Mouse (Mus musculus): ENCODE results near the gene Siae.

Siae gene

DNA sequence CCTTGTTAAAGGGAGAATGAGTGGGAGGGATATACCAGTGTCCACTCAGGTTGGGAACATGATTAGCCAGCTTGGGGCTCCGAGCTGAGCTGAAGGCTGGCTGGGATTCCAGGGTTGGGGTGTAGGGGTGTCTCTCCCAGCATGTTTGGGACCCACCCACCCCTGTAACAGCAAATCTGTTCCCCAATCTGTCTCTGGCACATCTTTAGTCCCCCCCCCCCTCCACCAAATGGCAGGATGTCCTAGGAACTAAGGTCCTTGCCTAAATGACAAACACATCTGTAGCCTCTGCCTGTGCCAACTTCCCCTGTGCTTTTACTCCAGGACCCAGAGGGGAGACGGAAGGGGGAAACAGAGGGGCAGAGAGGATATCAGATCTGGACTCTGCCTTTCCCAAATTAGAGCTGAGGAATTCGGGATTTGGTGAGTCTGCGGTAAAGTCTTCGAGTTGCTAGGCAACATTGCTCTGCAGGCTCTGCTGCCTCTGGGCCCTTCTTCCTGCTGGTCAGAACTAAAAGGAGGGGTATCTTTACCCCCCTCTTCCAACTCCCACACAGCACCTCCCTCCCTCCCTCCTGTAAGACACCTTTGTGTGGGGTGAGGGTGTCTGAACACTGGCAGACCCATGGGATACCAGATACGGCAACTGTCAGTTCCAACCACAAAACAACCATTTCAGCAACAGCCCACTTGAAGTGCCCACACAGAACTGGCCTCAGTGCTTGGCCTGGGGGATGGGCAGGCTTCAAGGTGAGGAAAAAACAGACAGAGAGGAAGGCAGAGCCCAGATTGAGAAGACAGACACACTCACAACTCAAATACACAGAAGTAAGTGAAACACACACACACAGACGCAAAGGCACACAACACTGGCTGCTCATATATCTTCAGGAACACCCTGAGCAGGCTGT is at the start of gene Siae:
Siae (plus strand) TSS at position 861 of the 911 bp plus-strand sequence.
- DNase-seq (ENCODE audit: low spot score) = no peak

DNA sequence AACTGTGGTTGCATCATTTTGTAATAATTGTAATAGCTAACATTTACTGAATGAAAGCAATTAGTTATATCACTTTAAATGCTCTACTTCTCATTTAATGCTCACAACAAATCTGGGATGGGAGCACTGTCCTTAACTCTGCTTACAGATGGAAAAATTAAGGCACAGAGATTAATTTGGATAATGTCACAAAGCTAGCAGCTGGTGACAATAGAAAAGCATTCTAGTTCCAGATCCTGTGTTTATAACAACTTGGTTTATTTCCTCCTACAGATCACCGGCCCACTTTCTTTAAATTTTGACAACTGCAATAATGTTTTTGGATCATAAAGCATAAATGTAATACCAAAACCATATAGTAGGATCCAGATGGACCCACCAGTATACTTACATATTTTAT is 49.5 kb upstream of the Siae start:
- DNase-seq (ENCODE audit: low spot score) = no peak

GRCm38 (mm10) chr9:37512097-37512496 is 43.4 kb upstream of the Siae start:
- DNase-seq (ENCODE audit: low spot score) = no peak

GRCm38 (mm10) chr9:37514456-37514855 is 41.0 kb upstream of the Siae start:
- no peak for DNase-seq (ENCODE audit: low spot score)

GRCm38 (mm10) chr9:37517467-37517866 is 38.0 kb upstream of the Siae start:
- no peak for DNase-seq (ENCODE audit: low spot score)

GRCm38 (mm10) chr9:37518991-37519390 is 36.5 kb upstream of the Siae start:
- no peak for DNase-seq (ENCODE audit: low spot score)

DNA sequence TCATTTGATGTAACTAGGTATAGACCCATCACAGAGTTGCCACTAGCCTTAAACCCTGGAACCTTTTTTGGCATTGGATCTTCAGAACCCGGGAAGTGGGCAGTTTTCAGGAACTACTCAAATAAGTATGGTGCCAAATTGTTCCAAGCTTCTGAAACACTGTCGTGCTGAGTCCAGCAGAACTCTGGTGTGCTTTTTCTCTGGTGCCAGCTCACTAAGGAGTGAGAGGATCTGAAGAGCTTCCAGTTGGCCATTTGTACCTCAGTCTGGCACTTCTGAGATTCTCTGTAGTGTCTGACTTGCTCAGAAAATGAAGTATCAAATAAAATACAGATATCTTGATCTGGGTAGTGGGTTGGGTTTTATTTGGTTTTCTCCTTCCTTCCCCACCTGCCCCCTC is 35.5 kb upstream of the Siae start:
- no peak for DNase-seq (ENCODE audit: low spot score)

DNA sequence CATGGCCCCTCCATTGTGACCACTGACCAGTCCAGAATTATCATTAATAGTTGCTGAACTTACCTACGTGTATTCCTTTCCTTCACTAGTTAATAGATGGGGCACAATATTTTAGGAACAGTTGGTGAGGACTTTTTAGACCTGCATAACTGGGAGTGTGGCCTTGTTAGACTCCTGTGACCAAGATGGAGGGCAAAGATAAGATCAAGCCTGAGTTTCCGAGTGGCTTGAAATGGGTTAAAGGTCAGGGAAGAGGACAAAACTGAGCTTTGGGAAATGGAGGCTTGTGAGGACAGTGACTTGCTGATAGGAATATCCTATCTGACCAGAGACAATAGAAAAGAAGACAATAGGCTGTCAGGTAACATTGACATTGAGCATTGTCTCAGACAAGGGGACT is 30.0 kb upstream of the Siae start:
- DNase-seq (ENCODE audit: low spot score) = no peak

DNA sequence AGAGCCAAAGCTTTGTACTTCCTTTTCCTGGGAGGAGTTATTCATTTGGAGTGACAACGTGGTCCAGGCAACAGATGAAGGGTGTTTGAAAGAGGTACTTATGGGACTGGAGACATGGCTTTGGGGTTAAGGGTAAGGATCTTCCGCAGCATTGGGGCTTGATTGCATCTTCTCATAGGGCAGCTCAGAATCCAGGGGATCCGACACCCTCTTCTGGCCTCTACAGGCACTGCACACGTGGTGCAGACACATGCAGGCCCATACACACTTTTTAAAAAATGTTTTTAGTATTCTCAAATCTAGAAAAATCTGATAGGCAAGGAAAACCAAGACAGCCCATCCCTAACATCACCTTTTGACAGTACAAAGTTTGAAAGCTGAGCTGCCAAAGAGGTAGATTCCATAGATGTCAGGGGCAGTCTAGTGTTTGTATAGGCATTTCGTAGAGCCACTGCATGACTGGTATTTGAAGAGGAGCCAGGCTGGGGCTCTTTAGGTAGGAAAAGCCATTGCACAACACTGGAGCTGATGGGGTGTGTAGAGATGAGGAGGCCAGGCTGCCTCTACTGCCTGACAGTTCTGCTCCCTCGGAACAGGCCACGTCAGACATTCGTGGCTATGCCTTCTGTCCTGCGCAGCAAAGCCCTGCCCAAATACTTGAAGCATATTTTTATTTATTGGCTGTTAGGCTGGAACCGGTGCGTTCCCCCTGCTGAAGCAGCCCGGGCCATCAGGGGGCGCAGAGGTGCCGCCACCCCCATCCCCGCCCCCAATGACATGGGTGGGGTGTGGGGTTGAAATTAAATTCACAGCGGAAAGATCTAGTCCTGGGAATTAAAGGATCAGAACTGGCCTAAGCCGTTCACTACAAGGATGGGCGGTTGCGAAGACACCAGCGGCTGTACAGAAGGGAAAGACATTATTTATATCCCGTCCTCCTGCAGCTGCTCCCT is 28.8 kb upstream of the Siae start:
- no peak for DNase-seq (ENCODE audit: low spot score)

- DNase-seq (ENCODE audit: low spot score) = no peak
These were observed 27.9 kb upstream of the Siae start, which contains the start of gene Esam for GRCm38 (mm10) chr9:37527396-37528224. Gene Esam (plus strand): TSS chr9:37528078.

- DNase-seq (ENCODE audit: low spot score) = no peak
These were observed 27.1 kb upstream of the Siae start for GRCm38 (mm10) chr9:37528225-37528970.

GRCm38 (mm10) chr9:37530031-37530887 is 25.2 kb upstream of the Siae start:
- peak; percentile 4 for DNase-seq (ENCODE audit: low spot score)

DNA sequence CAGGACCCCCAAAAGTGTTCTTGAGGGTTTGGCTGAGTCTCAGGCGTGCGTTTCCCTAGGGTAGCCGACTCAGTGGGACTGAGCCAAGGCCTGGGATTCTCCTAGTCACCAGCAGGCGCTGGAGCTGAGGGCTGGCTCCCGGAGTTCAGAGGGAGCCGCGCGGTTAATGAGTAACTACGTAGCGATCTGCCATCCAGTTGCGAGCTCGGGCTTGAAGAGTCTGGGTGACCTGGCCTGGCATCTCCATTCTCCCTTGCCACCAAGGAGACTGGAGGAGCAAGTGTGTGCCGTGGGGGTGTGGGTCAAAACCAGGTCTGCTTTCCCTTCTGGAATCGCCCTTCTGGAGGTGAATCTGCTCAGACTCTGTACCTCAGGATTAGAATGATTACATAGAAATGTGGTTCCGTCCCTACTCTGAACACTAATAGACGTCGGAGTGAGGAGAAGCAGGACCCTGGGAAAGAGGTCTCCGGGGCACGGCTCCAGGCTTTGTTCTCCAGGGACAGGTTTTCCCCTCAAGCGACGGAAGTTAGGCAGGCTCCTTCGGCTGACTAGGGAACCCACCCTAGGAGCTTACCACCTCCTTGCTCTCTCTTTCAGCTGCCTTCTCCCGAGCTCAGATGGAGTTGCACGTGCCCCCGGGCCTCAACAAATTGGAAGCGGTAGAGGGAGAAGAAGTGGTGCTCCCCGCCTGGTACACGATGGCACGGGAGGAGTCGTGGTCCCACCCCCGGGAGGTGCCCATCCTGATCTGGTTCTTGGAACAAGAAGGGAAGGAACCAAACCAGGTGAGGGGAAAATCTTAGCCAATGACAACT is 24.4 kb upstream of the Siae start:
- no peak for DNase-seq (ENCODE audit: low spot score)

GRCm38 (mm10) chr9:37536851-37537250 is 18.6 kb upstream of the Siae start:
- no peak for DNase-seq (ENCODE audit: low spot score)

GRCm38 (mm10) chr9:37537658-37538250 is 17.7 kb upstream of the Siae start:
- DNase-seq (ENCODE audit: low spot score) = no peak

DNA sequence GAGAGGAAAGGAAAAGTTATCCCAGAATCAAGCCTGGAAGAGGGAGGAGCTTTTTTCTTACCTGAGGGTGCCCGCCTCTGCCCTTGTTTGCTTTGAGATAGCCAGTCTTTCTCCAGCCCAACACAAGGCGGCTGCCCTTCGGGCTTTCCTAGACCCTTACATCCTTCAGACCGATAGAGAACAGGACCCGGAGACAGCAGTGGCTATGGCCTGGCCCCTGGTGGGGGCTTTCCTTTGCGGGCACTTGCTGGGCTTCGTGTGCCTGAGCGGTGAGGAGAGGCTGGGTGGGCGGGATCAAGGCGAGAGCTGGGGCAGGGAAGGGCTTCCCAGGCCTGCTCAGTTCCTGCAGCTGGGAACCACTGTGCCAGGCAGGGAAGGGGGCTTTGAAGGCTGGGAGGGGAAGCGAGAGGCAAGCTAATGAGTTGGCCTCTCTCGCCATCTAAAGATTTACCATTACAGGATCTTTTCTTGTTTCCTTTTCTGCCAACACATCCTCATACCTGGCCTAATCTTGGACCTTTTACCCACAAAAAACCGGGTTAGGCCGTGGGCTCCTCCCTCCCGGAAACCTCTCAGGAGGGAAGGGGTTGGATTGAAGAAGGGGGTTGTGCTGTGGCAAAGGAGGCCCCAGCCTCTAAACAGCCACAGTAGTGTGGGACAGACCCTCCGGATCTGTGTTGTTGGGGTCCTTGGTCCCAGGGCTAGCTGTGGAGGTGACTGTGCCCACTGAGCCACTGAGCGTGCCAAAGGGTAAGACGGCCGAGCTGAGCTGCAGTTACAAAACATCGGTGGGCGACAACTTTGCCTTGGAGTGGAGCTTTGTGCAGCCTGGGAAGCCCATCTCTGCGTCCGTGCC is 16.1 kb upstream of the Siae start, which contains the start of gene Vsig2:
Vsig2 (plus strand) TSS at position 86 of the 856 bp plus-strand sequence.
- no peak for DNase-seq (ENCODE audit: low spot score)

GRCm38 (mm10) chr9:37540226-37540625 is 15.3 kb upstream of the Siae start:
- DNase-seq (ENCODE audit: low spot score) = no peak

All from T-cell, adult 2 months (primary cell).